Mouse (Mus musculus) brain, embryonic 18.5 days (tissue): ENCODE measurements around the gene Crnkl1.

Experiments
- DNase-seq: peaks from one replicate; pipeline ENCODE4 v3.0.0-alpha.2; 2012; ENCODE audit warnings: low read depth, low spot score

Crnkl1 gene

GRCm38 (mm10) chr2:145874879-145875482, 59.8 kb downstream of the Crnkl1 start:
- DNase-seq = no peak

DNA sequence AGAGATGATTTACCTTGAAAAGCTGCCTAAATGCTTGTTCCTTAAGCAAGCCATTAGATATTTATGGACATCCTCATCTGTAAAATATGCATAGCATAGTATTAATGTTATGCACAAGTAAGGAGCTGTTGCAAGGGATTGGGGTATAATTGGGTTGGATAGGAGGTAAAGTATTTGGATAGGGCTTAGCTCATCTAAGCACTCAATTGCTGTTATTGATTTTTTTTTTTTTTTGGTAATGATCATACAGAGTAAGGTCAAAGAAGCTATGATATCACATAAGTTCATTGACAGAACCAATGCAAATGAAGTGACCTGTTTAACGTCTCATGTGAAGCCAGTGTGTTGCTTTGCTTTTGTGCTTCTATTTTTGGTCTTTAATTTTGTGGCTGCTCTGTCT, 60.9 kb downstream of the Crnkl1 start:
- DNase-seq = no peak

DNA sequence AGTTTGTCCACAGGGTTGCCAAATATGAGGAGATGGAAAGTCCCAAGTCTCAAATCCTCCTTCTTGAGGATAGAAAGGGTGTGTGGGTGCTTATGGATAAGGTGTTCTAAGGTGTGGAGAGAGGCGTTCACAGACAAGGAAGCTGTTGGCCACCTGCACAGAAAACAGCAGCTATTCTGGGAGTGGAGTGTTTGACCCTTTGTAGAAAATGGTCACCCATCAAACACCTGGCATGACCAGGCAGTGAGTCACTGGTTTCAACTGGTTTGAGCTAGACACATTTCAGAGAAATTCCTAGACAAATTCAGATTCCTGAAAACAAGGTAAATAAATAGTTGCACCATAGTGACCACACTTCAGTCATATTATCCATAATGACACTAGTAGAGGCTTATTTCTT, 62.7 kb downstream of the Crnkl1 start:
- no peak for DNase-seq

GRCm38 (mm10) chr2:145871308-145871707, 63.5 kb downstream of the Crnkl1 start:
- no peak for DNase-seq
